Mouse (Mus musculus) C2C12 (cell line): ENCODE measurements around the gene Sf1. TPM values are rescaled to one million over a fixed set of nuclear protein-coding genes. Genes with fewer than 3 reads are reported as not detected.

Experiments
- H3K27me3 ChIP-seq: one replicate; pipeline ENCODE4 v1.6.1; 2011; ENCODE audit not compliant: control insufficient read depth, insufficient read depth, insufficient read length
- H3K36me3 ChIP-seq: one replicate; pipeline ENCODE4 v1.6.1; 2011; ENCODE audit not compliant: control insufficient read depth, insufficient read depth
- H3K4me3 ChIP-seq: one replicate; pipeline ENCODE4 v1.5.1; 2011; ENCODE audit warnings: mild to moderate bottlenecking, control low read depth; ENCODE audit not compliant: poor library complexity, insufficient read depth, severe bottlenecking
- H3K79me2 ChIP-seq: one replicate; pipeline ENCODE4 v1.6.1; 2011; ENCODE audit not compliant: control insufficient read depth, insufficient read depth
- H3K79me3 ChIP-seq: one replicate; pipeline ENCODE4 v1.6.1; 2011; ENCODE audit warnings: low read depth, control low read depth
- H3ac ChIP-seq: one replicate; pipeline ENCODE3; 2011; ENCODE audit warnings: low read depth; ENCODE audit not compliant: control insufficient read depth, insufficient read length
- CEBPB ChIP-seq: IDR thresholded peaks from one replicate; pipeline ENCODE4 v1.6.1; 2011; ENCODE audit warnings: low read depth, mild to moderate bottlenecking, control low read depth, moderate library complexity
- CTCF ChIP-seq: IDR thresholded peaks from one replicate; pipeline ENCODE4 v1.5.1; 2011; ENCODE audit not compliant: control insufficient read depth, insufficient read depth, insufficient read length
- FOSL1 ChIP-seq: IDR thresholded peaks from one replicate; pipeline ENCODE4 v1.8.0; 2011; ENCODE audit warnings: mild to moderate bottlenecking, low read length; ENCODE audit not compliant: poor library complexity, insufficient read depth, severe bottlenecking
- MAX ChIP-seq: IDR thresholded peaks from one replicate; pipeline ENCODE4 v1.6.1; 2011; ENCODE audit warnings: mild to moderate bottlenecking, control low read depth
- MYOD1 ChIP-seq: IDR thresholded peaks from one replicate; pipeline ENCODE4 v1.6.1; 2011; ENCODE audit warnings: low read depth; ENCODE audit not compliant: control insufficient read depth, insufficient read length
- MYOG ChIP-seq: IDR thresholded peaks from one replicate; pipeline ENCODE4 v1.6.1; 2011; ENCODE audit not compliant: control insufficient read depth, insufficient read length; ENCODE audit errors: extremely low read depth
- USF1 ChIP-seq: IDR thresholded peaks from one replicate; pipeline ENCODE4 v1.6.1; 2011; ENCODE audit warnings: low read depth, mild to moderate bottlenecking, control low read depth, moderate library complexity
- polyA plus RNA-seq: library from polyadenylated mRNA; unstranded; fragments of >200 nt; fragmentation: generic; extraction: Trizol; gene quantifications from one replicate; pipeline ENCODE4 v1.2.1, GENCODE M21; 2012; ENCODE audit warnings: missing spikeins

The Sf1 gene
- polyA plus RNA-seq, 1 experiment = 138 TPM

- peaks cover 53% of the 10 kb centered on the region for H3K36me3 ChIP-seq
- H3K27me3 ChIP-seq = no peaks in the 10 kb centered on the region
- H3K4me3 ChIP-seq = peak overlapping the region; percentile 96
- peaks cover 54% of the 10 kb centered on the region for H3K79me3 ChIP-seq
- H3ac ChIP-seq = peak overlapping the region; percentile 93
- H3K79me2 ChIP-seq = peaks cover 62% of the 10 kb centered on the region
- TF ChIP-seq CEBPB = no peak
- no peak for TF ChIP-seq MYOG
- no peak for TF ChIP-seq MAX
- TF ChIP-seq FOSL1 = no peak
- TF ChIP-seq MYOD1 = no peak
- TF ChIP-seq CTCF = no peak
- TF ChIP-seq USF1 = no peak
Measured at GRCm38 (mm10) chr19:6364842-6365241, 1.4 kb downstream of the Sf1 start.

GRCm38 (mm10) chr19:6370175-6370574, 6.7 kb downstream of the Sf1 start:
- Histone ChIP-seq H3K36me3 (peaks cover 98% of the 10 kb centered on the region), H3K4me3 (no peak overlapping the region), H3K79me2 (peaks cover 98% of the 10 kb centered on the region), H3K27me3 (no peaks in the 10 kb centered on the region), H3K79me3 (peaks cover 75% of the 10 kb centered on the region), H3ac (no peak overlapping the region)
- TF ChIP-seq CTCF = no peak
- TF ChIP-seq CEBPB = no peak
- TF ChIP-seq FOSL1 = no peak
- no peak for TF ChIP-seq USF1
- TF ChIP-seq MAX = no peak
- TF ChIP-seq MYOG = no peak
- TF ChIP-seq MYOD1 = no peak

GRCm38 (mm10) chr19:6372433-6372832, 8.9 kb downstream of the Sf1 start:
- Histone ChIP-seq H3K79me2 (peaks cover 92% of the 10 kb centered on the region), H3K79me3 (peaks cover 55% of the 10 kb centered on the region), H3ac (no peak overlapping the region), H3K27me3 (no peaks in the 10 kb centered on the region), H3K36me3 (peaks cover 96% of the 10 kb centered on the region), H3K4me3 (no peak overlapping the region)
- TF ChIP-seq FOSL1 (peak; percentile 70), USF1 (no peak), MAX (peak; percentile 9)

- H3K4me3 ChIP-seq = no peak overlapping the region
Measured at GRCm38 (mm10) chr19:6373539-6374400, 10.3 kb downstream of the Sf1 start.

GRCm38 (mm10) chr19:6374571-6374970, 11.1 kb downstream of the Sf1 start:
- peaks cover 97% of the 10 kb centered on the region for H3K36me3 ChIP-seq
- no peak overlapping the region for H3K4me3 ChIP-seq
- H3K79me2 ChIP-seq = peaks cover 76% of the 10 kb centered on the region
- no peak overlapping the region for H3ac ChIP-seq
- H3K79me3 ChIP-seq = peaks cover 34% of the 10 kb centered on the region
- no peaks in the 10 kb centered on the region for H3K27me3 ChIP-seq
- TF ChIP-seq CTCF = no peak

More at GRCm38 (mm10) chr19:6373539-6374400, 10.3 kb downstream of the Sf1 start:
- TF ChIP-seq CTCF (peak; percentile 40), FOSL1 (no peak), MAX (no peak), MYOD1 (no peak)
- H3K79me3 ChIP-seq = peaks cover 42% of the 10 kb centered on the region
- H3K79me2 ChIP-seq = peaks cover 84% of the 10 kb centered on the region
- H3K36me3 ChIP-seq = peaks cover 96% of the 10 kb centered on the region
- H3ac ChIP-seq = no peak overlapping the region
- H3K27me3 ChIP-seq = no peaks in the 10 kb centered on the region

GRCm38 (mm10) chr19:6375423-6376254, 12.1 kb downstream of the Sf1 start:
- no peak overlapping the region for H3ac ChIP-seq
- peaks cover 25% of the 10 kb centered on the region for H3K79me3 ChIP-seq
- H3K36me3 ChIP-seq = peaks cover 95% of the 10 kb centered on the region
- no peak overlapping the region for H3K4me3 ChIP-seq
- peaks cover 65% of the 10 kb centered on the region for H3K79me2 ChIP-seq
- TF ChIP-seq MYOG (no peak), CEBPB (no peak), MAX (no peak), USF1 (no peak), FOSL1 (no peak), CTCF (no peak), MYOD1 (no peak)
- no peaks in the 10 kb centered on the region for H3K27me3 ChIP-seq
